ENCODE assay signal across 22 mouse cellular contexts in the genomic region with DNA sequence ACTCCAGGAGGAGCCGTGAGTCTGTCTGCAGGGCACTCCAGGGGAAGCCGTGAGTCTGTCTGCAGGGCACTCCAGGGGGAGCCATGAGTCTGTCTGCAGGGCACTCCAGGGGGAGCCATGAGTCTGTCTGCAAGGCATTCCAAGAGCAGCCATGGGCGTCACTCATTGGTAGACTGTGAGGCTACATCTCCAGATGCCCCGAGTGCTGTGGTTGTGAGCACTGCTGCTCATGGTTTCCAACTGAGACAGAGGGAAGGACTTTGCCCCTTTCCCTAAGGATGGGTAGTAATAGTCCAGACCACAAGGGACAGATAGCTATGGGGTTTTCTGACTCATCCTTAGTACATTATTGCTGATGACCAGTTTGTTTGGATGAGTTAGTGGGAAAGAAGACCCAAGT. TPM values are rescaled to one million over a fixed set of nuclear protein-coding genes. Genes with fewer than 3 reads are reported as not detected.
A peak's percentile ranks its signal among the peaks of the same experiment; 100 is the strongest.
DNase-seq lines count a peak whose midpoint lies in the region; ATAC-seq and TF ChIP-seq lines count a peak whose summit lies in the region.
"Had no signal": no experiment of that assay in that cellular context is flagged by ENCODE, and none has a peak within 500 bp of the region (broad histone marks: within the 10 kb centered on the region; RNA-seq: fewer than 3 reads in every experiment).

No protein-coding gene starts in this region.

- DNase-seq in 3134 (ENCODE audit: extremely low read depth, insufficient read length, low spot score): peak; percentile 56
- DNase-seq in CH12.LX (ENCODE audit: extremely low read depth): no peak
- no peak for DNase-seq in stomach, postnatal 0 days (ENCODE audit: low spot score)
- DNase-seq in lung, postnatal 4 days: no peak
- DNase-seq in forebrain, postnatal 0 days: no peak
- DNase-seq: adrenal gland, adult 2 months; gastrocnemius, adult 2 months; gastrocnemius, postnatal 25 days had no signal

- no peaks in the 10 kb centered on the region for H3K27me3 ChIP-seq in intestine, postnatal 0 days (replicated peaks; ENCODE audit: control insufficient read depth, insufficient read depth, low read length)
- no peaks in the 10 kb centered on the region for H3K27me3 ChIP-seq in intestine, embryonic 16.5 days (replicated peaks; ENCODE audit: control insufficient read depth, insufficient read depth, low read length)
- no peaks in the 10 kb centered on the region for H3K27me3 ChIP-seq in CH12.LX (replicated peaks)
- H3K27me3 ChIP-seq in stomach, postnatal 0 days (ENCODE audit: control insufficient read depth, insufficient read depth, low read length): no peaks in the 10 kb centered on the region
- no peaks in the 10 kb centered on the region for H3K27me3 ChIP-seq in forebrain, postnatal 0 days (ENCODE audit: insufficient read depth, low read length)
- H3K27me3 ChIP-seq: forebrain, embryonic 13.5 days; heart, embryonic 15.5 days; hindbrain, embryonic 13.5 days had no signal

- dilution Hi-C loops in CH12.LX (cut with MboI; ENCODE audit: extremely low pct_ligation_motif_present, extremely low pct_unique_long_range_greater_than_20kb, low sequenced_read_pairs): no loop called here

- no peak overlapping the region for H3K4me2 ChIP-seq in intestine, postnatal 0 days (replicated peaks; ENCODE audit: low read depth)
- no peak overlapping the region for H3K4me2 ChIP-seq in intestine, embryonic 16.5 days (ENCODE audit: low read depth, low read length)
- H3K4me2 ChIP-seq in CH12.LX (ENCODE audit: insufficient read depth, low read depth, poor library complexity, severe bottlenecking): no peak overlapping the region
- no peak overlapping the region for H3K4me2 ChIP-seq in stomach, postnatal 0 days (replicated peaks; ENCODE audit: low read depth)
- no peak overlapping the region for H3K4me2 ChIP-seq in forebrain, postnatal 0 days (ENCODE audit: low read depth)
- H3K4me2 ChIP-seq: forebrain, embryonic 13.5 days; heart, embryonic 11.5 days; heart, embryonic 15.5 days; hindbrain, embryonic 13.5 days had no signal

- TF ChIP-seq CTCF in intestine, postnatal 0 days (IDR thresholded peaks at IDR 0.05; ENCODE audit: low read depth): peak; percentile 32; the same call in 1 of the 2 replicates
- peak in 1 of 2 experiments; percentile 46; a peak in 2 of 4 replicates for TF ChIP-seq CTCF in CH12.LX (conservative IDR thresholded peaks at IDR 0.05 in 1 of 2, IDR thresholded peaks at IDR 0.05 in 1 of 2; ENCODE audit: low read depth in 2 of 2, low read length in 2 of 2)
- TF ChIP-seq CTCF in stomach, postnatal 0 days (IDR thresholded peaks at IDR 0.05; ENCODE audit: low read depth): peak; percentile 16; the same call in 1 of the 2 replicates
- no peak for TF ChIP-seq CTCF in forebrain, postnatal 0 days (IDR thresholded peaks at IDR 0.05; ENCODE audit: low read depth)

- H3K79me2 ChIP-seq in CH12.LX (replicated peaks; ENCODE audit: control insufficient read depth, extremely low read depth, insufficient read depth, poor library complexity, severe bottlenecking): no peaks in the 10 kb centered on the region

- no peak overlapping the region for H3K27ac ChIP-seq in intestine, postnatal 0 days (ENCODE audit: low read depth, low read length)
- H3K27ac ChIP-seq in intestine, embryonic 16.5 days (ENCODE audit: low read length): no peak overlapping the region
- H3K27ac ChIP-seq in CH12.LX (ENCODE audit: insufficient read depth, low read depth): no peak overlapping the region
- no peak overlapping the region for H3K27ac ChIP-seq in stomach, postnatal 0 days (replicated peaks)
- H3K27ac ChIP-seq in forebrain, postnatal 0 days (ENCODE audit: low read depth, low read length): no peak overlapping the region
- H3K27ac ChIP-seq: embryonic facial prominence, embryonic 10.5 days; forebrain, embryonic 13.5 days; heart, embryonic 15.5 days; hindbrain, embryonic 13.5 days had no signal

- in situ Hi-C loops in CH12.LX (cut with MboI; ENCODE audit: low pct_ligation_motif_present, low pct_unique_long_range_greater_than_20kb, low sequenced_read_pairs): no loop called here

- no peaks in the 10 kb centered on the region for H3K9me3 ChIP-seq in intestine, postnatal 0 days (ENCODE audit: control insufficient read depth)
- H3K9me3 ChIP-seq in intestine, embryonic 16.5 days (ENCODE audit: control insufficient read depth, low read length): no peaks in the 10 kb centered on the region
- no peaks in the 10 kb centered on the region for H3K9me3 ChIP-seq in CH12.LX (replicated peaks; ENCODE audit: low read length)
- H3K9me3 ChIP-seq in stomach, postnatal 0 days (ENCODE audit: control insufficient read depth, low read length): no peaks in the 10 kb centered on the region
- no peaks in the 10 kb centered on the region for H3K9me3 ChIP-seq in forebrain, postnatal 0 days (ENCODE audit: low read length)
- H3K9me3 ChIP-seq: embryonic facial prominence, embryonic 10.5 days; forebrain, embryonic 13.5 days; heart, embryonic 15.5 days; hindbrain, embryonic 13.5 days had no signal

- TF ChIP-seq RAD21 in CH12.LX (IDR thresholded peaks at IDR 0.05; ENCODE audit: low read depth, low read length): peak; percentile 25

- H3K4me3 ChIP-seq in intestine, postnatal 0 days (ENCODE audit: low read depth, low read length): no peak overlapping the region
- no peak overlapping the region for H3K4me3 ChIP-seq in intestine, embryonic 16.5 days (ENCODE audit: low read length)
- H3K4me3 ChIP-seq in CH12.LX (replicated peaks in 1 of 3; ENCODE audit: low read depth in 2 of 3, low read length in 2 of 3, poor library complexity in 1 of 3): no peak overlapping the region
- no peak overlapping the region for H3K4me3 ChIP-seq in stomach, postnatal 0 days (ENCODE audit: low read depth, low read length)
- no peak overlapping the region for H3K4me3 ChIP-seq in forebrain, postnatal 0 days (ENCODE audit: low read depth, low read length)
- H3K4me3 ChIP-seq: embryonic facial prominence, embryonic 10.5 days; forebrain, embryonic 13.5 days; gastrocnemius, adult 2 months; heart, embryonic 15.5 days; hindbrain, embryonic 13.5 days had no signal

- TF ChIP-seq POLR2A in CH12.LX (IDR thresholded peaks at IDR 0.05; ENCODE audit: low read depth, low read length): no peak

- no peak overlapping the region for H3K9ac ChIP-seq in intestine, postnatal 0 days (ENCODE audit: low read depth, low read length)
- H3K9ac ChIP-seq in intestine, embryonic 16.5 days (ENCODE audit: low read depth, low read length): no peak overlapping the region
- H3K9ac ChIP-seq in CH12.LX (ENCODE audit: insufficient read depth, low read depth): no peak overlapping the region
- no peak overlapping the region for H3K9ac ChIP-seq in stomach, postnatal 0 days (ENCODE audit: low read length)
- H3K9ac ChIP-seq in forebrain, postnatal 0 days: no peak overlapping the region
- H3K9ac ChIP-seq: forebrain, embryonic 13.5 days; heart, embryonic 15.5 days; hindbrain, embryonic 13.5 days had no signal

- H3K36me3 ChIP-seq in intestine, postnatal 0 days (ENCODE audit: control insufficient read depth, insufficient read depth): 0 out of 2 replicates have a peak, but pooled peaks cover 5% of the 10 kb centered on the region
- H3K36me3 ChIP-seq in intestine, embryonic 16.5 days (ENCODE audit: control insufficient read depth, insufficient read depth, low read length): no peaks in the 10 kb centered on the region
- peaks cover 9 to 53% of the 10 kb centered on the region in 2 experiments for H3K36me3 ChIP-seq in CH12.LX (replicated peaks in 1 of 2; ENCODE audit: control insufficient read depth in 1 of 2, insufficient read depth in 1 of 2, low read length in 1 of 2)
- no peaks in the 10 kb centered on the region for H3K36me3 ChIP-seq in stomach, postnatal 0 days (ENCODE audit: control insufficient read depth, insufficient read depth, low read length)
- H3K36me3 ChIP-seq in forebrain, postnatal 0 days (ENCODE audit: insufficient read depth): no peaks in the 10 kb centered on the region
- H3K36me3 ChIP-seq: heart, embryonic 15.5 days had no signal

- ATAC-seq in intestine, postnatal 0 days: no peak
- ATAC-seq in intestine, embryonic 16.5 days: no peak
- ATAC-seq in stomach, postnatal 0 days (ENCODE audit: low FRiP score, low TSS enrichment): no peak
- no peak for ATAC-seq in forebrain, postnatal 0 days
- ATAC-seq: CD4-positive, CD25-positive, alpha-beta regulatory T cell, adult 4 months; forebrain, embryonic 13.5 days had no signal

- no peak for TF ChIP-seq EP300 in CH12.LX (IDR thresholded peaks at IDR 0.05; ENCODE audit: low read length)
- no peak for TF ChIP-seq EP300 in stomach, postnatal 0 days (optimal IDR thresholded peaks at IDR 0.05)

- 62% methylated on average over 4 of the region's 4 CpGs for WGBS in intestine, postnatal 0 days
- 66% methylated on average over 4 of the region's 4 CpGs for WGBS in intestine, embryonic 16.5 days
- WGBS in stomach, postnatal 0 days: 71% methylated on average over 4 of the region's 4 CpGs
- 78% methylated on average over 4 of the region's 4 CpGs for WGBS in forebrain, postnatal 0 days

- H3K4me1 ChIP-seq in intestine, postnatal 0 days (replicated peaks; ENCODE audit: control insufficient read depth, insufficient read depth, low read length): 0 out of 2 replicates have a peak, but pooled peaks cover 3% of the 10 kb centered on the region
- H3K4me1 ChIP-seq in intestine, embryonic 16.5 days (ENCODE audit: control insufficient read depth, insufficient read depth, low read length): no peaks in the 10 kb centered on the region; the same call in 1 of the 2 replicates
- peaks cover 19 to 42% of the 10 kb centered on the region in 2 experiments for H3K4me1 ChIP-seq in CH12.LX (ENCODE audit: control insufficient read depth in 1 of 2, insufficient read depth in 2 of 2)
- peaks cover 2% of the 10 kb centered on the region; the same call in 1 of the 2 replicates for H3K4me1 ChIP-seq in stomach, postnatal 0 days (replicated peaks; ENCODE audit: control insufficient read depth, insufficient read depth)
- no peaks in the 10 kb centered on the region for H3K4me1 ChIP-seq in forebrain, postnatal 0 days (ENCODE audit: insufficient read depth)
- H3K4me1 ChIP-seq: forebrain, embryonic 13.5 days had no signal

RNA-seq across cellular contexts. Expression of a gene that starts 16.4 kb away (rescaled TPM):
- 20.7 and 21.4 TPM in 2 replicates for polyA plus RNA-seq in intestine, postnatal 0 days (2015; fragmentation: Nextera tagmentation; extraction: Ambion mirVana)
- polyA plus RNA-seq in intestine, embryonic 16.5 days (2015; fragmentation: Nextera tagmentation; extraction: Ambion mirVana): 32.4 and 38.7 TPM in 2 replicates
- total RNA-seq in CH12.LX (2012; rRNA removed) (26.0 and 30.3 TPM in 2 replicates), CH12.LX (2014; rRNA removed) (56.5 and 58.4 TPM in 2 replicates)
- polyA plus RNA-seq in CH12.LX (2012; ENCODE audit: insufficient read length, low read depth): 119 and 131 TPM in 2 replicates
- 53.7 and 69.1 TPM in 2 replicates for polyA plus RNA-seq in stomach, postnatal 0 days (2015; fragmentation: Nextera tagmentation; extraction: Ambion mirVana)
- 43.0 and 53.3 TPM in 2 replicates for total RNA-seq in forebrain, postnatal 0 days (2014; rRNA removed)
- 44.6 and 57.7 TPM in 2 replicates for polyA plus RNA-seq in forebrain, postnatal 0 days (2015; fragmentation: Nextera tagmentation; extraction: Ambion mirVana)
- total RNA-seq: MEL had no signal

RNA-seq across cellular contexts. Expression of a gene that starts 33.3 kb away (rescaled TPM):
- polyA plus RNA-seq in intestine, postnatal 0 days (2015; fragmentation: Nextera tagmentation; extraction: Ambion mirVana): 2.7 and 4.0 TPM in 2 replicates
- polyA plus RNA-seq in intestine, embryonic 16.5 days (2015; fragmentation: Nextera tagmentation; extraction: Ambion mirVana): 23.2 and 32.8 TPM in 2 replicates
- 0.08 TPM in 1 of 2 replicates, not detected in the other for total RNA-seq in CH12.LX (2012; rRNA removed)
- 0.11 TPM in 1 of 2 replicates, not detected in the other for total RNA-seq in CH12.LX (2014; rRNA removed)
- 0.26 TPM in 1 of 2 replicates, not detected in the other for polyA plus RNA-seq in CH12.LX (2012; ENCODE audit: insufficient read length, low read depth)
- 17.8 and 19.7 TPM in 2 replicates for polyA plus RNA-seq in stomach, postnatal 0 days (2015; fragmentation: Nextera tagmentation; extraction: Ambion mirVana)
- 0.24 TPM in 1 of 2 replicates, not detected in the other for total RNA-seq in forebrain, postnatal 0 days (2014; rRNA removed)
- not detected in 2 replicates for polyA plus RNA-seq in forebrain, postnatal 0 days (2015; fragmentation: Nextera tagmentation; extraction: Ambion mirVana)
- total RNA-seq: adrenal gland, postnatal 25 days; gastrocnemius, adult 2 months; gastrocnemius, postnatal 25 days; granulocyte monocyte progenitor cell, adult 5-6 weeks; heart, postnatal 14 days; hematopoietic stem cell, adult 5-6 weeks; MEL had no signal
- polyA plus RNA-seq: embryonic facial prominence, embryonic 10.5 days; embryonic facial prominence, embryonic 14.5 days; forebrain, embryonic 13.5 days; hindbrain, embryonic 13.5 days had no signal

RNA-seq across cellular contexts. Expression of a gene that starts 48.4 kb away (rescaled TPM):
- polyA plus RNA-seq in intestine, postnatal 0 days (2015; fragmentation: Nextera tagmentation; extraction: Ambion mirVana): 8.8 and 9.9 TPM in 2 replicates
- 6.9 and 9.8 TPM in 2 replicates for polyA plus RNA-seq in intestine, embryonic 16.5 days (2015; fragmentation: Nextera tagmentation; extraction: Ambion mirVana)
- total RNA-seq in CH12.LX (2012; rRNA removed) (14.3 and 16.3 TPM in 2 replicates), CH12.LX (2014; rRNA removed) (3.0 and 3.1 TPM in 2 replicates)
- polyA plus RNA-seq in CH12.LX (2012; ENCODE audit: insufficient read length, low read depth): 12.7 and 13.7 TPM in 2 replicates
- 2.6 and 2.7 TPM in 2 replicates for polyA plus RNA-seq in stomach, postnatal 0 days (2015; fragmentation: Nextera tagmentation; extraction: Ambion mirVana)
- 15.8 and 15.9 TPM in 2 replicates for total RNA-seq in forebrain, postnatal 0 days (2014; rRNA removed)
- 4.2 and 4.9 TPM in 2 replicates for polyA plus RNA-seq in forebrain, postnatal 0 days (2015; fragmentation: Nextera tagmentation; extraction: Ambion mirVana)

RNA-seq across cellular contexts. Expression of a gene that starts 55.4 kb away (rescaled TPM):
- 52.7 and 53.9 TPM in 2 replicates for polyA plus RNA-seq in intestine, postnatal 0 days (2015; fragmentation: Nextera tagmentation; extraction: Ambion mirVana)
- 17.2 and 19.6 TPM in 2 replicates for polyA plus RNA-seq in intestine, embryonic 16.5 days (2015; fragmentation: Nextera tagmentation; extraction: Ambion mirVana)
- total RNA-seq in CH12.LX (2012; rRNA removed) (0.17 and 0.81 TPM in 2 replicates), CH12.LX (2014; rRNA removed) (not detected in 2 replicates)
- polyA plus RNA-seq in CH12.LX (2012; ENCODE audit: insufficient read length, low read depth): 0.40 and 0.86 TPM in 2 replicates
- polyA plus RNA-seq in stomach, postnatal 0 days (2015; fragmentation: Nextera tagmentation; extraction: Ambion mirVana): 16.0 and 17.2 TPM in 2 replicates
- total RNA-seq in forebrain, postnatal 0 days (2014; rRNA removed): 0.31 and 1.4 TPM in 2 replicates
- 0.79 and 1.2 TPM in 2 replicates for polyA plus RNA-seq in forebrain, postnatal 0 days (2015; fragmentation: Nextera tagmentation; extraction: Ambion mirVana)

RNA-seq across cellular contexts. Expression of a gene that starts 57.9 kb away (rescaled TPM):
- 3.1 and 3.4 TPM in 2 replicates for polyA plus RNA-seq in intestine, postnatal 0 days (2015; fragmentation: Nextera tagmentation; extraction: Ambion mirVana)
- polyA plus RNA-seq in intestine, embryonic 16.5 days (2015; fragmentation: Nextera tagmentation; extraction: Ambion mirVana): 7.2 and 8.2 TPM in 2 replicates
- total RNA-seq in CH12.LX (2012; rRNA removed) (11.5 and 13.9 TPM in 2 replicates), CH12.LX (2014; rRNA removed) (13.9 and 15.4 TPM in 2 replicates)
- polyA plus RNA-seq in CH12.LX (2012; ENCODE audit: insufficient read length, low read depth): 11.8 and 12.5 TPM in 2 replicates
- 5.0 and 6.3 TPM in 2 replicates for polyA plus RNA-seq in stomach, postnatal 0 days (2015; fragmentation: Nextera tagmentation; extraction: Ambion mirVana)
- total RNA-seq in forebrain, postnatal 0 days (2014; rRNA removed): 20.8 and 28.8 TPM in 2 replicates
- polyA plus RNA-seq in forebrain, postnatal 0 days (2015; fragmentation: Nextera tagmentation; extraction: Ambion mirVana): 13.9 and 21.5 TPM in 2 replicates
